Mouse (Mus musculus): ENCODE data around the gene Immp2l. TPM values are rescaled to one million over a fixed set of nuclear protein-coding genes. Genes with fewer than 3 reads are reported as not detected.

Gene Immp2l
- total RNA-seq, 2 experiments from 2014 or later, result 28.8 to 42.1 TPM

GRCm38 (mm10) chr12:41047085-41047766 lies 23.3 kb downstream of the Immp2l start:
- no peak for DNase-seq

- no peak for DNase-seq
Observed at GRCm38 (mm10) chr12:41050945-41051344, 27.1 kb downstream of the Immp2l start.

- DNase-seq, result no peak
Observed at GRCm38 (mm10) chr12:41052897-41053296, 29.0 kb downstream of the Immp2l start.

GRCm38 (mm10) chr12:41054006-41054791 lies 30.3 kb downstream of the Immp2l start:
- peak; percentile 26 for DNase-seq

GRCm38 (mm10) chr12:41055941-41056340 lies 32.1 kb downstream of the Immp2l start:
- no peak for DNase-seq

- no peak for DNase-seq
Observed at GRCm38 (mm10) chr12:41063281-41063680, 39.4 kb downstream of the Immp2l start.

GRCm38 (mm10) chr12:41081843-41082242 lies 58.0 kb downstream of the Immp2l start:
- DNase-seq, result no peak

GRCm38 (mm10) chr12:41084370-41085089 lies 60.6 kb downstream of the Immp2l start:
- no peak for DNase-seq

- no peak for DNase-seq
Observed at GRCm38 (mm10) chr12:41089931-41090366, 66.1 kb downstream of the Immp2l start.

- DNase-seq, result peak; percentile 21
Observed at GRCm38 (mm10) chr12:41090771-41091170, 66.9 kb downstream of the Immp2l start.

GRCm38 (mm10) chr12:41091316-41091715 lies 67.4 kb downstream of the Immp2l start:
- no peak for DNase-seq

- no peak for DNase-seq
Observed at GRCm38 (mm10) chr12:41096045-41096444, 72.2 kb downstream of the Immp2l start.

- peak; percentile 61 for DNase-seq
Observed at GRCm38 (mm10) chr12:41097406-41097805, 73.5 kb downstream of the Immp2l start.

GRCm38 (mm10) chr12:41109011-41109410 lies 85.1 kb downstream of the Immp2l start:
- DNase-seq, result no peak

GRCm38 (mm10) chr12:41111456-41111855 lies 87.6 kb downstream of the Immp2l start:
- peak; percentile 34 for DNase-seq

GRCm38 (mm10) chr12:41112137-41112536 lies 88.2 kb downstream of the Immp2l start:
- DNase-seq, result no peak

GRCm38 (mm10) chr12:41118358-41118757 lies 94.5 kb downstream of the Immp2l start:
- no peak for DNase-seq

- no peak for DNase-seq
Observed at GRCm38 (mm10) chr12:41119657-41120056, 95.8 kb downstream of the Immp2l start.

- no peak for DNase-seq
Observed at GRCm38 (mm10) chr12:41123207-41123606, 99.3 kb downstream of the Immp2l start.

GRCm38 (mm10) chr12:41134885-41135284 lies 111.0 kb downstream of the Immp2l start:
- DNase-seq, result no peak

- no peak for DNase-seq
Observed at GRCm38 (mm10) chr12:41159543-41159942, 135.7 kb downstream of the Immp2l start.

GRCm38 (mm10) chr12:41167802-41168201 lies 143.9 kb downstream of the Immp2l start:
- no peak for DNase-seq

GRCm38 (mm10) chr12:41170051-41170450 lies 146.2 kb downstream of the Immp2l start:
- DNase-seq, result no peak

Data from adrenal gland, postnatal 10 days (tissue).